Mouse (Mus musculus): ENCODE data around the gene Cacna2d3.

Cacna2d3 gene

DNA sequence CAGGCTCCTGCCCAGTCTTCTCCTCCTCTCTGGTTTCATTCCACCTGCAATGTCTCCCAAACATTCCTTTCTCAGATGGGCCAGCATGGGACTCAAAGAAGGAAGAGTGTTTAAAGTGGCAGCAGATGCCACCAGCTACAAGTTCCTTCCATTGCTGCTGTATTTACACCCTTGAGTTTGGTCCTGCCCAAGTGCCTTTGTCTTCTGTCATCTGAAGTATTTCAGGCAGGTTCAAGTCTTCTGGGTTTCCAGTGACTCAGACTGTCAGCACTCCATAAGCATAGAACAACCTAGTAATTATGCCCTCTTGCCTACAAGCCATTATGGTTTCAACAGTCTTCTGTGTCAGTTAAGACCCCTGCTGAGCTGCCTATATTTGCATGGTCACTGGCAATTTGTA, 493.2 kb downstream of the Cacna2d3 start:
- Histone ChIP-seq H3K9me3 (ENCODE audit: low read length) (no peaks in the 10 kb centered on the region), H3K4me1 (replicated peaks; ENCODE audit: low read depth, low read length) (no peaks in the 10 kb centered on the region), H3K4me3 (replicated peaks; ENCODE audit: low read length) (no peak overlapping the region), H3K27me3 (ENCODE audit: insufficient read depth, low read length) (no peaks in the 10 kb centered on the region), H3K36me3 (ENCODE audit: insufficient read depth, low read length) (no peaks in the 10 kb centered on the region)
- TF ChIP-seq NANOG (IDR thresholded peaks at IDR 0.05; ENCODE audit: borderline replicate concordance, low read length) (no peak), CTCF (conservative IDR thresholded peaks at IDR 0.05; ENCODE audit: low read length) (no peak), POU5F1 (IDR thresholded peaks at IDR 0.05; ENCODE audit: borderline replicate concordance, low read length) (no peak)

GRCm38 (mm10) chr14:29227959-29228358, 493.7 kb downstream of the Cacna2d3 start:
- TF ChIP-seq NANOG (IDR thresholded peaks at IDR 0.05; ENCODE audit: borderline replicate concordance, low read length), result no peak
- no peak for TF ChIP-seq CTCF (conservative IDR thresholded peaks at IDR 0.05; ENCODE audit: low read length)
- no peak for TF ChIP-seq POU5F1 (IDR thresholded peaks at IDR 0.05; ENCODE audit: borderline replicate concordance, low read length)
- Histone ChIP-seq H3K36me3 (ENCODE audit: insufficient read depth, low read length) (no peaks in the 10 kb centered on the region), H3K27me3 (ENCODE audit: insufficient read depth, low read length) (no peaks in the 10 kb centered on the region), H3K4me3 (replicated peaks; ENCODE audit: low read length) (no peak overlapping the region), H3K9me3 (ENCODE audit: low read length) (no peaks in the 10 kb centered on the region), H3K4me1 (replicated peaks; ENCODE audit: low read depth, low read length) (no peaks in the 10 kb centered on the region)

- H3K4me3 ChIP-seq (replicated peaks; ENCODE audit: low read length), result no peak overlapping the region
- H3K27me3 ChIP-seq (ENCODE audit: insufficient read depth, low read length), result no peaks in the 10 kb centered on the region
- no peaks in the 10 kb centered on the region for H3K9me3 ChIP-seq (ENCODE audit: low read length)
- H3K4me1 ChIP-seq (replicated peaks; ENCODE audit: low read depth, low read length), result no peaks in the 10 kb centered on the region
- no peaks in the 10 kb centered on the region for H3K36me3 ChIP-seq (ENCODE audit: insufficient read depth, low read length)
- no peak for TF ChIP-seq CTCF (conservative IDR thresholded peaks at IDR 0.05; ENCODE audit: low read length)
- no peak for TF ChIP-seq POU5F1 (IDR thresholded peaks at IDR 0.05; ENCODE audit: borderline replicate concordance, low read length)
- no peak for TF ChIP-seq NANOG (IDR thresholded peaks at IDR 0.05; ENCODE audit: borderline replicate concordance, low read length)
Observed at GRCm38 (mm10) chr14:29225754-29226365, 495.8 kb downstream of the Cacna2d3 start.

GRCm38 (mm10) chr14:29223012-29223411, 498.7 kb downstream of the Cacna2d3 start:
- H3K4me1 ChIP-seq (replicated peaks; ENCODE audit: low read depth, low read length), result no peaks in the 10 kb centered on the region
- 0 out of 2 replicates have a peak, but pooled peaks cover 5% of the 10 kb centered on the region for H3K9me3 ChIP-seq (ENCODE audit: low read length)
- H3K4me3 ChIP-seq (replicated peaks; ENCODE audit: low read length), result no peak overlapping the region
- TF ChIP-seq CTCF (conservative IDR thresholded peaks at IDR 0.05; ENCODE audit: low read length) (no peak), NANOG (IDR thresholded peaks at IDR 0.05; ENCODE audit: borderline replicate concordance, low read length) (no peak), POU5F1 (IDR thresholded peaks at IDR 0.05; ENCODE audit: borderline replicate concordance, low read length) (no peak)
- H3K36me3 ChIP-seq (ENCODE audit: insufficient read depth, low read length), result no peaks in the 10 kb centered on the region
- no peaks in the 10 kb centered on the region for H3K27me3 ChIP-seq (ENCODE audit: insufficient read depth, low read length)

- TF ChIP-seq CTCF (conservative IDR thresholded peaks at IDR 0.05; ENCODE audit: low read length) (no peak), POU5F1 (IDR thresholded peaks at IDR 0.05; ENCODE audit: borderline replicate concordance, low read length) (no peak), NANOG (IDR thresholded peaks at IDR 0.05; ENCODE audit: borderline replicate concordance, low read length) (no peak)
- H3K4me1 ChIP-seq (replicated peaks; ENCODE audit: low read depth, low read length), result no peaks in the 10 kb centered on the region
- no peak overlapping the region for H3K4me3 ChIP-seq (replicated peaks; ENCODE audit: low read length)
- no peaks in the 10 kb centered on the region for H3K36me3 ChIP-seq (ENCODE audit: insufficient read depth, low read length)
- 0 out of 2 replicates have a peak, but pooled peaks cover 5% of the 10 kb centered on the region for H3K9me3 ChIP-seq (ENCODE audit: low read length)
- H3K27me3 ChIP-seq (ENCODE audit: insufficient read depth, low read length), result no peaks in the 10 kb centered on the region
Observed at GRCm38 (mm10) chr14:29222191-29222882, 499.3 kb downstream of the Cacna2d3 start.

DNA sequence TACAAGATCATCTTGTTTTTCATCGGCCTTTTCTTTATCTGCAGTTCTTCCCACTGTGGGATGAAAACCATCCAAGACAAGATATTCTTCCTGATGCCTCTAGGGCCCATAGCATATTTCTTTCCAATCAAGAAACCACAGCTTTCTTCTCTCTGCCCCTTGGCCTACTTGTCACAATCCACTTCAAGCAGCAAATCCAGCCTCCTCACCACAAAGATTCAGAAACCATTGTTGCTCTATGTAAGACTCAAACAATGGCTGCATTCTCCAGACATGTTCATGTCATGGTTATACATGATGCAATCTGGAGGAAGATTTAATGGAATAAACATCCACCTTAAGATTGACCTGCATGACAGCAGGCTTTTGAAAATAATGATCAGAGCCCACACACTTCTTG, 505.6 kb downstream of the Cacna2d3 start:
- TF ChIP-seq NANOG (IDR thresholded peaks at IDR 0.05; ENCODE audit: borderline replicate concordance, low read length) (no peak), CTCF (conservative IDR thresholded peaks at IDR 0.05; ENCODE audit: low read length) (no peak), POU5F1 (IDR thresholded peaks at IDR 0.05; ENCODE audit: borderline replicate concordance, low read length) (no peak)
- H3K27me3 ChIP-seq (ENCODE audit: insufficient read depth, low read length), result no peaks in the 10 kb centered on the region
- no peaks in the 10 kb centered on the region for H3K4me1 ChIP-seq (replicated peaks; ENCODE audit: low read depth, low read length)
- no peak overlapping the region for H3K4me3 ChIP-seq (replicated peaks; ENCODE audit: low read length)
- H3K36me3 ChIP-seq (ENCODE audit: insufficient read depth, low read length), result no peaks in the 10 kb centered on the region
- 0 out of 2 replicates have a peak, but pooled peaks cover 5% of the 10 kb centered on the region for H3K9me3 ChIP-seq (ENCODE audit: low read length)

GRCm38 (mm10) chr14:29204967-29205268, 516.7 kb downstream of the Cacna2d3 start:
- TF ChIP-seq NANOG (IDR thresholded peaks at IDR 0.05; ENCODE audit: borderline replicate concordance, low read length) (no peak), POU5F1 (IDR thresholded peaks at IDR 0.05; ENCODE audit: borderline replicate concordance, low read length) (no peak), CTCF (conservative IDR thresholded peaks at IDR 0.05; ENCODE audit: low read length) (no peak)
- Histone ChIP-seq H3K9me3 (ENCODE audit: low read length) (no peaks in the 10 kb centered on the region), H3K27me3 (ENCODE audit: insufficient read depth, low read length) (no peaks in the 10 kb centered on the region), H3K4me1 (replicated peaks; ENCODE audit: low read depth, low read length) (no peaks in the 10 kb centered on the region), H3K36me3 (ENCODE audit: insufficient read depth, low read length) (no peaks in the 10 kb centered on the region), H3K4me3 (replicated peaks; ENCODE audit: low read length) (no peak overlapping the region)

GRCm38 (mm10) chr14:29204236-29204966, 517.3 kb downstream of the Cacna2d3 start:
- no peak overlapping the region for H3K4me3 ChIP-seq (replicated peaks; ENCODE audit: low read length)
- no peaks in the 10 kb centered on the region for H3K27me3 ChIP-seq (ENCODE audit: insufficient read depth, low read length)
- H3K9me3 ChIP-seq (ENCODE audit: low read length), result no peaks in the 10 kb centered on the region
- TF ChIP-seq NANOG (IDR thresholded peaks at IDR 0.05; ENCODE audit: borderline replicate concordance, low read length), result no peak
- TF ChIP-seq POU5F1 (IDR thresholded peaks at IDR 0.05; ENCODE audit: borderline replicate concordance, low read length), result no peak
- TF ChIP-seq CTCF (conservative IDR thresholded peaks at IDR 0.05; ENCODE audit: low read length), result no peak
- H3K4me1 ChIP-seq (replicated peaks; ENCODE audit: low read depth, low read length), result no peaks in the 10 kb centered on the region
- no peaks in the 10 kb centered on the region for H3K36me3 ChIP-seq (ENCODE audit: insufficient read depth, low read length)

All from E14TG2a.4 (cell line).